Mouse (Mus musculus) stomach, embryonic 16.5 days (tissue): ENCODE data around the gene Ssxb8. TPM values are rescaled to one million over a fixed set of nuclear protein-coding genes. Genes with fewer than 3 reads are reported as not detected.
"Not testable (repeated sequence)": the region's sequence is repeated elsewhere in the genome, so short reads cannot be mapped to it uniquely, and the experiment has no call there.

Source experiments
- ATAC-seq: fragments of 200-750 bp; cut with Nextera tagmentation; 2 replicates; pipeline ENCODE4 v1.8.0; 2017; ENCODE audit warnings: moderate number of reproducible peaks, moderate TSS enrichment; ENCODE audit not compliant: insufficient read depth, low FRiP score
- H3K27ac ChIP-seq: fragments of 300-500 bp; sonication (generic); 2 replicates; pipeline ENCODE4 v1.5.1; 2014; ENCODE audit warnings: low read length
- H3K27me3 ChIP-seq: fragments of 300-500 bp; sonication (generic); 2 replicates; pipeline ENCODE4 v1.6.1; 2014; ENCODE audit warnings: low read length, control low read depth, mixed read lengths; ENCODE audit not compliant: control insufficient read depth, insufficient read depth
- H3K36me3 ChIP-seq: fragments of 300-500 bp; sonication (generic); 2 replicates; pipeline ENCODE4 v1.6.1; 2014; ENCODE audit warnings: low read length; ENCODE audit not compliant: control insufficient read depth, insufficient read depth
- H3K4me1 ChIP-seq: fragments of 300-500 bp; sonication (generic); 2 replicates; pipeline ENCODE4 v1.6.1; 2014; ENCODE audit warnings: low read length, control low read depth, mixed read lengths; ENCODE audit not compliant: control insufficient read depth, insufficient read depth
- H3K4me2 ChIP-seq: fragments of 300-500 bp; sonication (generic); 2 replicates; pipeline ENCODE4 v1.6.1; 2014; ENCODE audit warnings: low read depth, low read length, mixed read lengths
- H3K4me3 ChIP-seq: fragments of 300-500 bp; sonication (generic); replicated peaks from 2 replicates; pipeline ENCODE4 v1.5.1; 2014; ENCODE audit warnings: mild to moderate bottlenecking, low read length
- H3K9ac ChIP-seq: fragments of 300-500 bp; sonication (generic); 2 replicates; pipeline ENCODE4 v1.6.1; 2014; ENCODE audit warnings: low read length
- H3K9me3 ChIP-seq: fragments of 300-500 bp; sonication (generic); replicated peaks from 2 replicates; pipeline ENCODE4 v1.6.1; 2016; ENCODE audit warnings: low read length, control low read depth; ENCODE audit not compliant: control insufficient read depth
- WGBS: fragments of 180-500 bp; shearing (Covaris S2); extraction: QIAGEN DNeasy Blood & Tissue Kit; methylation state at CpG from one replicate; pipeline ENCODE4 v1.1.7; 2014; 5-methylcytosine and 5-hydroxymethylcytosine counted together
- polyA plus RNA-seq: library from polyadenylated mRNA; unstranded; fragments of >200 nt; fragmentation: Nextera tagmentation; extraction: Ambion mirVana; gene quantifications from 2 replicates; pipeline ENCODE4 v1.2.1, GENCODE M21; 2015

Gene Ssxb8
- polyA plus RNA-seq: not detected in 2 replicates

DNA sequence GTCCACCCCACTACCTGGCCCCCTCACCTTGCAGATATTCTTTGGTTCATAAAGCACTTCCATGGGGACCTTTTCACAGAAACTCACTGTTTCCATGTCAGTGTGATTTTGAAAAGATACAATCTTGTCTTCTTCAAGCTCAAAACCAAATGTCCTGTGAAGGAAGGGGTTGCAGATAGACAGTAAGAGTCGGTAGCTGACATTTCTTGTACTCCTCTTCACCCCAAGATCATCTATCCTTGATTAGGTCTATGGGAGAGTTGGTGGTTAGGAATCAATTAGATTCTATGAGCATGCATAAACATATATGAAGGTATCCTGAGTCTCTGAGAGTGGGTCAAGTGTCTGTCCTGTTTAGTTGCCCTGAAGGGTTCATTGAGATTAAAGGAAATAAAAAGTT lies at the start of gene Ssxb8:
Gene Ssxb8 (minus strand): TSS at position 101 of the 400 bp plus-strand sequence.
- not testable (repeated sequence) for H3K27me3 ChIP-seq, H3K4me2 ChIP-seq, H3K4me1 ChIP-seq, H3K4me3 ChIP-seq, H3K9me3 ChIP-seq, ATAC-seq, H3K36me3 ChIP-seq, H3K9ac ChIP-seq, H3K27ac ChIP-seq
- WGBS: 57% methylated on average over 1 of the region's 1 CpGs

DNA sequence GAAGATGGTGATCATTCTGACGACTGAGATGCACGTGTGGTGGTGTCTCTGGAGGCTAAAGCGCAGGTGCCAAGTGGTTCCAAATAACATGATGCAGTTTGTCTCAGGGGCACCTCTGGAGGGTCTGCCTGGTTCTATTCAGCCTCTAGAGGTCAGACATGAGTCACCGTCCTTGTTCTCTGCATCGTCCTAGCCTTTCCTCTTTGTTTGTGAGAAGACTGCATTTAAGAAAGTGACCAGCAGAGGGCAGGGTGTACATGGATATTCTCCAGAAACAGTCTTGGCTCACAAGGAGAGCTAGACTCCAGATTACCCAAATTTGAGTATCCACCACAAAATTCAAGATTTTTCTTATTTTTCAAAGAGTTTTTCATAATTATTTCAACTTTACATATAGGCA lies 42.3 kb upstream of the Ssxb8 start:
- Histone ChIP-seq H3K4me3 (no peak overlapping the region), H3K9me3 (no peaks in the 10 kb centered on the region), H3K27me3 (no peaks in the 10 kb centered on the region), H3K4me1 (no peaks in the 10 kb centered on the region), H3K4me2 (no peak overlapping the region), H3K36me3 (no peaks in the 10 kb centered on the region), H3K9ac (no peak overlapping the region), H3K27ac (no peak overlapping the region)
- 39% methylated on average over 5 of the region's 5 CpGs for WGBS
- ATAC-seq: no peak

DNA sequence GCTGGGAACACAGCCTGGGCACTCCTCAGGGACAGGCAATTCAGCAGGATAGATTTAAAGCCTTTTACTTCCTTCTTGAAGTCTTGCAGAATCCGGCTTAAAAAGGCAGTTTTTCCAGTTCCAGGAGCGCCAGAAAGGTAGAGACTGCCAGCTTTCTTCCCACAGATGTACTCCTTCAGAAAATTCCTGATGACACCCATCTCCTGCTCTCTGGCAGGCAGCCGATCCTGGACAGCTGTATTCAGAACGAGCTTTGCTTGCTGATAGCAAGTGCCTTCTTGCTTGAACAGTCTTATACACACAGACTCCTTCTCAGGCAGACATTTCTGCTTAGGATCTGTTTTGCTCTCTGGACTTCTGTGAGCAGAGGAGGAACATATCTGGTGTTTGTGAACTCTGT lies 27.6 kb downstream of the Ssxb8 start:
- no peaks in the 10 kb centered on the region for H3K9me3 ChIP-seq
- no peaks in the 10 kb centered on the region for H3K36me3 ChIP-seq
- no peak overlapping the region for H3K4me3 ChIP-seq
- no peaks in the 10 kb centered on the region for H3K27me3 ChIP-seq
- H3K27ac ChIP-seq: no peak overlapping the region
- no peak overlapping the region for H3K4me2 ChIP-seq
- no peaks in the 10 kb centered on the region for H3K4me1 ChIP-seq
- ATAC-seq: no peak
- no peak overlapping the region for H3K9ac ChIP-seq
- 67% methylated on average over 4 of the region's 4 CpGs for WGBS

Other genes with a start within 250 kb of the Ssxb8 start
- not detected in 2 replicates for gene Ssxb2, start 229.1 kb downstream of the Ssxb8 start, polyA plus RNA-seq
- gene Gm14459, start 165.9 kb downstream of the Ssxb8 start, polyA plus RNA-seq: not detected in 2 replicates
- gene Ssxb6, start 142.6 kb downstream of the Ssxb8 start, polyA plus RNA-seq: not detected in 2 replicates
- gene Ssxb3, start 99.0 kb downstream of the Ssxb8 start, polyA plus RNA-seq: not detected in 2 replicates
- not detected in 2 replicates for gene Ssx9, start 57.6 kb upstream of the Ssxb8 start, polyA plus RNA-seq
- gene Ssxb5, start 112.8 kb upstream of the Ssxb8 start, polyA plus RNA-seq: not detected in 2 replicates
- gene Gm6592, start 153.2 kb upstream of the Ssxb8 start, polyA plus RNA-seq: not detected in 2 replicates
- gene Gm5751, start 183.4 kb upstream of the Ssxb8 start, polyA plus RNA-seq: not detected in 2 replicates
- gene B630019K06Rik, start 201.5 kb upstream of the Ssxb8 start, polyA plus RNA-seq: 2.0 and 2.6 TPM in 2 replicates